Mouse (Mus musculus) skeletal muscle tissue, adult 2 months (tissue): ENCODE results near the gene Dcst2.

Source experiments
- DNase-seq: peaks from one replicate; pipeline ENCODE4 v3.0.0-alpha.2; 2012; ENCODE audit warnings: low read depth, low spot score

Gene Dcst2

DNA sequence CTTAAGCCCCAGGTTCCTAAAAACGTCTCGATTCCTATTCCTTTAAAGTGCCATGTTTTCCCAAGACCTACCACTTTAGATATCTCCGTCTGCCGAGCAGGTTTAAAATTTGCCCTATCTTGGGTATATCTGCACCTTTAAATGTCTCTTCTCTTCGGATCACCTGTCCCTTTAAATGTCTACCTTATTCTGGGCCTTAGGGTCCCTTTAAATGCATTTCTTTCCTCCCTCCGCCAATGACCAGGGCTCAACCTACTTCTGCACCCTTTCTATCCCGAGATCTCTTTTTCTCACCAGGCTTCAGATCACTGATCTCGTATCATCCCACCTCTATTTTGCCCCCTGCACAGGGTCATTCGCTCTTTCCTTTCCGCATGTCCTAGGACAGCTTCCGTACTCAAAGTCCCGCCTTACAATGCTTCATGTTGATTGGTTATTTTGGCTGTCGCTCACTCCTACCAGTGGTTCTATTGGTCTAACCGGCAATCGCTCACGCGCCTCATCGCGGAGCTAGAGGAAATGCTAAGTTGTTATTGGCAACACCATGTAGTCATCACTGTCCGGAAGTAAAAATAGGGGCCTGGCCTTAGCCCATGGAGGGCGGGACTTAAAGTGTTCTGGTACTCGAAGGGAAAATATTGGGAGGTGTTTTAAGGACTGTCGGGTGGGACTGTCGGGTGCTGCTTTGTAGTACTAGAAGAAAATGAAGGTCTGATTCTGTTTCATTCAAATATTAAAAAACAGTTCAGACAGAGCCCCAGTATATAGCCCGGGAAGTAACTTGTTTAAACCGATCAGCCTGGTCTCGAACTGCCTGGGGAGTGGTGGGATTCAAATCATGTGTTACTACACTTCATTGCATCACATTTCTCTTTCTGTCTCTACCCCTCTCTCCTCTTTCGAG lies 50.0 kb downstream of the Dcst2 start, which contains the start of gene Flad1:
Gene Flad1 (minus strand): TSS at position 381 of the 904 bp plus-strand sequence.
- peak; percentile 100 for DNase-seq

DNA sequence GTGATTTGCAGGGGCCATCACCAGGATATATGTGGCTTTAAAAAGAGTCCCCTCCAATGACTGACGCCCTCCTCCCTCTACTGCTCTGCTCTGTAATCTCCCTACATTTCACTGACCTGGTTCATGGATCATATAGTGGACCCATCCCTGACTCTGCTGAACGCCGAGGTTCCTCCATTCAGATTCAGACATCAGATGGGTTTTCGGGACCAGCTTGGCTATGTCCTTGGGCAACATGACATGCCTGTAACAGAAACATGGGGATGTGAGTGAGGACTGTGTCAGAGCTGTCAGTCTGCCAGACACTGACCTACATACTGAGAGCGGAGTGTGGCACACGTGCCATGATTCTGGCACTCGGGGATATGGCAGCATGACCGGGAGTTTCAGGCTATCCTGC lies 54.4 kb downstream of the Dcst2 start:
- no peak for DNase-seq

DNA sequence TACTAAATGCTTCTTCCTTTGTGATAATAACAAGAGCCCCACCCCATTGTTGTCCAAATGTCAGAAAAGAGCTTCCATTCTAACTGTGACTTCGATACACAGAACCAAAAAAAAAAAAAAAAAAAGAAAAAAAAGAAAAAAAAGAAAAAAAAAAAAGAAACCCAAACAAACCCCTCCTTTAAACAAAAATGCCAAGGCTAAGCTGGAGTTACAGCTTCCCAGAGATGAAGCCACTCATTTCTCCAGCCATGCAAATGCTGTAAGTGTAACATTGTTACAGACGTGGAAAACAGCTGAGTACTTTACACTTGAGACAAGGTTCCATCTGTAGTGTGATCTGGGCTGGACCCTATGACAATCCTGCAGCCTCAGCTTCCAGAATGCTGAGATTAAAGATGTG lies 55.4 kb downstream of the Dcst2 start:
- no peak for DNase-seq

DNA sequence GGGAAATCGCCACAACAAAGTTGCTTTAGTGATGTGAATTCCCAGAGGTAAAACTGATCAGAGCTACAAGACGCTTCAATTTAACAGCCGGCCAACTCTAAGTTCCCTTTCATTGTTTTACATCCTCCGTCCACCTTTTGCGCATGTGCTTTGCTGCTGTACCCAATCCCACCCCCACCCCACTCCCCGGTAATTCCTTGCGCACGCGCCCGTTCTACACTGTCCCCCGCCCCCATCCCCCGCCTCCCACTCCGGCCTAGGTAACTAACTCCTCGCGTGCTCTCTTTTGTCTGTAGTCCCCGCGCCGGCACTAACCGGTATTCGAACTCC lies 56.0 kb downstream of the Dcst2 start:
- no peak for DNase-seq

DNA sequence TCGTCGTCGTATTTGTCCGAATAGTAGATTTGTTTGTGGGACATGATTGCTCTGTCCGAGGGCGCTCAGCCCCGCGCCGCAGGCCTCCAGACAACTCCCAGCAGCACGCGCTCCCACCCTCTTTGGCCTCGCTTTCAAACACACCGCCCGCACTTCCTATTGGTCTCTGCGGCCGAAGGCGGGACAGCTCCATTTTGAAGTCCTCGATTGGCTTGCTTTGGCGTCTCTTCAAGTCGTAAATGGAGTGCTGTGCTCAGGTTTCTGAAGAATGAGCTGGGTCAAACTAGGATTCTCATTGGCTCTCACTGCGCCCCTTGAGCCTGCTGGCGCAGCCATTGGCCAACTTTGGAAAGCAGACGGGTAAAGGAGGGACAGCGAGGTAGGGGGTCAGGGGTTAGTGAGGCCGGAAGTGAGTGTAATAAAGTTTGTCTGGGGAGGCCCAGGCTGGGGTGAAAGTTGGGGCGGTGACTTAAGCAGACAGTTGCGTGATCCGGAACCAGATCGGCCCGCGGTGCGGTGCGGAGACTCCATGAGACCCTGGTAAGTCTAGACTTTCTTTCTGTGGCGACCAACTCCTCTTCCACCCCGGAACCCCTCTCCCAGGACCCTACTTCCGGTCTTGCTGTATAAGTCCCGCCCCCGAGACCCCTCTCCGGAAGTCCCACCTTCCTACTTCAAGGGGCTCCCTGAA lies 56.5 kb downstream of the Dcst2 start, which contains the start of the genes Cks1b and Shc1:
Gene Cks1b (minus strand): TSS at position 214 of the 691 bp plus-strand sequence.
Gene Shc1 (plus strand): TSS at position 274 of the 691 bp plus-strand sequence.
- peak; percentile 99 for DNase-seq

GRCm38 (mm10) chr3:89418861-89419250 lies 57.1 kb downstream of the Dcst2 start:
- peak; percentile 64 for DNase-seq

DNA sequence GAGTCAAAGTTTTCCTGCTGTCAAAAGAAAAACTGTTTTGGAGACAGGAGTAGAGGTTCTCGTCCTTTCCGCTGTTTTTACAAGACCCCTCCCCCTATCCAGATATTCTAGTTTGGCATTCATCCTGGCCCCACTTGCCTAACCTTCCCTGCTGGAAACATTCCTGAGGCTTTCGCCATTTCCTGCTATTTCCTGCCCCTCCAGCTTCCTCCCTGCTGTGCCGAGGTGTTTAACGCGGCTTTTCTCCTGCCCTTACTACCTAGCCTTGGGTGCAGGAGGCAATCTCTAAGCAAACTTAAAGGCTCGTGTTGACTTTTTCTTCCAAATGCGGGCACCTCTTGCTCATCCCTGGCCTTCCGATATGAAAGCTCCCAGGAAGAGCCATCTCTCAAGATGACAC lies 57.8 kb downstream of the Dcst2 start:
- DNase-seq: no peak

GRCm38 (mm10) chr3:89419981-89420380 lies 58.2 kb downstream of the Dcst2 start:
- no peak for DNase-seq

GRCm38 (mm10) chr3:89420421-89420820 lies 58.6 kb downstream of the Dcst2 start:
- DNase-seq: no peak

- peak; percentile 89 for DNase-seq
Observed at GRCm38 (mm10) chr3:89421002-89421774, 59.4 kb downstream of the Dcst2 start.

DNA sequence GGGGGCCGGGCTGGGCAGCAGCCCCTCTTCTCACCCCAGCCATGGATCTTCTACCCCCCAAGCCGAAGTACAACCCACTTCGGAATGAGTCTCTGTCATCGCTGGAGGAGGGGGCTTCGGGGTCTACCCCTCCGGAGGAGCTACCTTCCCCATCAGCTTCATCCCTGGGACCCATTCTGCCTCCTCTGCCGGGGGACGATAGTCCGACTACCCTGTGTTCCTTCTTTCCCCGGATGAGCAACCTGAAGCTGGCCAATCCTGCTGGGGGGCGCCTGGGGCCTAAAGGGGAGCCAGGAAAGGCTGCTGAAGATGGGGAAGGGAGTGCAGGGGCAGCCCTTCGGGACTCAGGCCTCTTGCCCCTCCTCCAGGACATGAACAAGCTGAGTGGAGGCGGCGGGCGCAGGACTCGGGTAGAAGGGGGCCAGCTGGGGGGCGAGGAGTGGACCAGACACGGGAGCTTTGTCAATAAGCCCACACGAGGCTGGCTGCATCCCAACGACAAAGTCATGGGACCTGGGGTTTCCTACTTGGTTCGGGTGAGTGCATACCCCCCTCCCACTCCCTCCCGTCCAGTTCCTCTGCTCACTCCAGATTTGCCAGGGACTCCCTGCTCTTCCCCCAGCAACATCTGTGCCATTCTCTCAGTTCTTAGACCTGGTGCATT lies 60.2 kb downstream of the Dcst2 start:
- DNase-seq: no peak

GRCm38 (mm10) chr3:89422556-89423205 lies 60.9 kb downstream of the Dcst2 start:
- DNase-seq: no peak

DNA sequence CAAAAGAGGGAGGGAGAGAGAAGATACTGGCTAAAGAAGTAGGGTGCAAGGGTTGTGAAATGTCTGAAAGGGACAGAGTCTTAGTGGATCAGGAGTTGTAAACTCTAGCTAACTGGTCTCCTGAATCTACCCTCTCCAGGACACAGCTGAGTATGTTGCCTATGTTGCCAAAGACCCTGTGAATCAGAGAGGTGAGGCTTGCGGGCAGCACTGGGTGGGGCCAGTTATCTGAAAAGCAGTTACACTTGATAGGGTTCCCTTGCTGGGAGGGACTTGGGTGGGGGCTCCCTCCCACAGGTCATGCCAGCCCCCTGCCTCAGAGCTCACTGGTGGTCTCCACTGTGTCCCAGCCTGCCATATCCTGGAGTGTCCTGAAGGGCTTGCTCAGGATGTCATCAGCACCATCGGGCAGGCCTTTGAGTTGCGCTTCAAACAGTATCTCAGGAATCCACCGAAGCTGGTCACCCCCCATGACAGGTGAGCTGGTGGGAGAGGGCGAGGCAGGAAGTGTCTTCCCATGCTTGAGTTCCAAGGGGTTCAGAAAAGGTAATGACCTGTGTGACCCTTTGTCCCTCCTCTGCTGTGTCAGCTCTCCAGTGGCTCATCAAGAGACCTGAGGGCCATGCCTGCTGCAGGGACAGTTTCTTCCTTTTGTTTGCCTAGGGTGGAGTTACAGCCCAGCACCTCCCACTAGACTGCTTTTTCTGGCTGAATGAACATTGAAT lies 62.8 kb downstream of the Dcst2 start:
- DNase-seq: no peak

GRCm38 (mm10) chr3:89425141-89425525 lies 63.4 kb downstream of the Dcst2 start:
- DNase-seq: no peak

- DNase-seq: no peak
Observed at GRCm38 (mm10) chr3:89425876-89426275, 64.1 kb downstream of the Dcst2 start.
